Mouse (Mus musculus) C2C12 (cell line): ENCODE measurements around the gene Tbc1d14. TPM values are rescaled to one million over a fixed set of nuclear protein-coding genes. Genes with fewer than 3 reads are reported as not detected.
A peak's percentile ranks its signal among the peaks of the same experiment; 100 is the strongest.

Experiments used
- H3K27me3 ChIP-seq: one replicate; pipeline ENCODE4 v1.6.1; 2011; ENCODE audit not compliant: control insufficient read depth, insufficient read depth, insufficient read length
- H3K36me3 ChIP-seq: one replicate; pipeline ENCODE4 v1.6.1; 2011; ENCODE audit not compliant: control insufficient read depth, insufficient read depth
- H3K4me3 ChIP-seq: one replicate; pipeline ENCODE4 v1.5.1; 2011; ENCODE audit warnings: mild to moderate bottlenecking, control low read depth; ENCODE audit not compliant: poor library complexity, insufficient read depth, severe bottlenecking
- H3K79me2 ChIP-seq: one replicate; pipeline ENCODE4 v1.6.1; 2011; ENCODE audit not compliant: control insufficient read depth, insufficient read depth
- H3K79me3 ChIP-seq: one replicate; pipeline ENCODE4 v1.6.1; 2011; ENCODE audit warnings: low read depth, control low read depth
- H3ac ChIP-seq: one replicate; pipeline ENCODE3; 2011; ENCODE audit warnings: low read depth; ENCODE audit not compliant: control insufficient read depth, insufficient read length
- CEBPB ChIP-seq: IDR thresholded peaks from one replicate; pipeline ENCODE4 v1.6.1; 2011; ENCODE audit warnings: low read depth, mild to moderate bottlenecking, control low read depth, moderate library complexity
- CTCF ChIP-seq: IDR thresholded peaks from one replicate; pipeline ENCODE4 v1.5.1; 2011; ENCODE audit not compliant: control insufficient read depth, insufficient read depth, insufficient read length
- FOSL1 ChIP-seq: IDR thresholded peaks from one replicate; pipeline ENCODE4 v1.8.0; 2011; ENCODE audit warnings: mild to moderate bottlenecking, low read length; ENCODE audit not compliant: poor library complexity, insufficient read depth, severe bottlenecking
- MAX ChIP-seq: IDR thresholded peaks from one replicate; pipeline ENCODE4 v1.6.1; 2011; ENCODE audit warnings: mild to moderate bottlenecking, control low read depth
- MYOD1 ChIP-seq: IDR thresholded peaks from one replicate; pipeline ENCODE4 v1.6.1; 2011; ENCODE audit warnings: low read depth; ENCODE audit not compliant: control insufficient read depth, insufficient read length
- MYOG ChIP-seq: IDR thresholded peaks from one replicate; pipeline ENCODE4 v1.6.1; 2011; ENCODE audit not compliant: control insufficient read depth, insufficient read length; ENCODE audit errors: extremely low read depth
- USF1 ChIP-seq: IDR thresholded peaks from one replicate; pipeline ENCODE4 v1.6.1; 2011; ENCODE audit warnings: low read depth, mild to moderate bottlenecking, control low read depth, moderate library complexity
- polyA plus RNA-seq: library from polyadenylated mRNA; unstranded; fragments of >200 nt; fragmentation: generic; extraction: Trizol; gene quantifications from one replicate; pipeline ENCODE4 v1.2.1, GENCODE M21; 2012; ENCODE audit warnings: missing spikeins

Gene Tbc1d14
- polyA plus RNA-seq, 1 experiment: 10.7 TPM

GRCm38 (mm10) chr5:36536424-36536823 is 56.7 kb downstream of the Tbc1d14 start:
- no peaks in the 10 kb centered on the region for H3K27me3 ChIP-seq
- no peak overlapping the region for H3ac ChIP-seq
- H3K79me2 ChIP-seq: no peaks in the 10 kb centered on the region
- no peak overlapping the region for H3K4me3 ChIP-seq
- H3K79me3 ChIP-seq: no peaks in the 10 kb centered on the region
- no peaks in the 10 kb centered on the region for H3K36me3 ChIP-seq
- TF ChIP-seq MYOD1 (no peak), FOSL1 (no peak), MYOG (no peak), USF1 (no peak), CTCF (no peak), MAX (no peak)

- H3ac ChIP-seq: no peak overlapping the region
- H3K27me3 ChIP-seq: no peaks in the 10 kb centered on the region
- H3K4me3 ChIP-seq: no peak overlapping the region
- H3K36me3 ChIP-seq: no peaks in the 10 kb centered on the region
- H3K79me3 ChIP-seq: no peaks in the 10 kb centered on the region
- TF ChIP-seq MYOD1 (no peak), CEBPB (no peak), FOSL1 (no peak), USF1 (no peak), MAX (no peak), CTCF (no peak), MYOG (no peak)
- no peaks in the 10 kb centered on the region for H3K79me2 ChIP-seq
These were observed 57.5 kb downstream of the Tbc1d14 start for GRCm38 (mm10) chr5:36535438-36536176.

GRCm38 (mm10) chr5:36534455-36535030 is 58.5 kb downstream of the Tbc1d14 start:
- H3K4me3 ChIP-seq: no peak overlapping the region
- TF ChIP-seq CEBPB (no peak), USF1 (no peak), MYOD1 (no peak), MYOG (no peak), MAX (no peak), FOSL1 (no peak)
- no peak overlapping the region for H3ac ChIP-seq
- no peaks in the 10 kb centered on the region for H3K79me3 ChIP-seq
- H3K36me3 ChIP-seq: no peaks in the 10 kb centered on the region
- H3K27me3 ChIP-seq: no peaks in the 10 kb centered on the region
- peaks cover 6% of the 10 kb centered on the region for H3K79me2 ChIP-seq

GRCm38 (mm10) chr5:36530129-36530751 is 62.8 kb downstream of the Tbc1d14 start:
- no peaks in the 10 kb centered on the region for H3K79me3 ChIP-seq
- peaks cover 32% of the 10 kb centered on the region for H3K79me2 ChIP-seq
- TF ChIP-seq MAX (no peak), MYOD1 (no peak), MYOG (no peak), CTCF (no peak), FOSL1 (no peak), CEBPB (no peak), USF1 (no peak)
- H3K36me3 ChIP-seq: no peaks in the 10 kb centered on the region
- H3K27me3 ChIP-seq: no peaks in the 10 kb centered on the region
- H3K4me3 ChIP-seq: peak overlapping the region; percentile 55
- H3ac ChIP-seq: peak overlapping the region; percentile 84

- no peaks in the 10 kb centered on the region for H3K79me3 ChIP-seq
- no peak for TF ChIP-seq MYOG
- no peak for TF ChIP-seq FOSL1
- no peak for TF ChIP-seq USF1
- TF ChIP-seq MYOD1: no peak
- no peak for TF ChIP-seq MAX
- peak overlapping the region; percentile 84 for H3ac ChIP-seq
- H3K36me3 ChIP-seq: no peaks in the 10 kb centered on the region
- peaks cover 32% of the 10 kb centered on the region for H3K79me2 ChIP-seq
- H3K27me3 ChIP-seq: no peaks in the 10 kb centered on the region
- H3K4me3 ChIP-seq: peak overlapping the region; percentile 55
These were observed 63.4 kb downstream of the Tbc1d14 start for GRCm38 (mm10) chr5:36529698-36530097.

- Histone ChIP-seq H3K79me2 (peaks cover 32% of the 10 kb centered on the region), H3K4me3 (no peak overlapping the region), H3ac (no peak overlapping the region), H3K27me3 (no peaks in the 10 kb centered on the region), H3K36me3 (peaks cover 3% of the 10 kb centered on the region), H3K79me3 (no peaks in the 10 kb centered on the region)
- TF ChIP-seq CEBPB (no peak), MYOG (no peak), FOSL1 (no peak), MYOD1 (no peak), USF1 (no peak), CTCF (no peak), MAX (no peak)
These were observed 66.2 kb downstream of the Tbc1d14 start for GRCm38 (mm10) chr5:36526921-36527320.
